Mouse (Mus musculus) spleen, postnatal 4 days (tissue): Measurements from ENCODE around the gene Helz.
"Not testable (repeated sequence)": the region's sequence is repeated elsewhere in the genome, so short reads cannot be mapped to it uniquely, and the experiment has no call there.

Experiments
- DNase-seq, 2 experiments: peaks; one replicate each; pipeline ENCODE4 v3.0.0; 2022; ENCODE audit warnings: low spot score in 2 of 2

Helz gene

DNA sequence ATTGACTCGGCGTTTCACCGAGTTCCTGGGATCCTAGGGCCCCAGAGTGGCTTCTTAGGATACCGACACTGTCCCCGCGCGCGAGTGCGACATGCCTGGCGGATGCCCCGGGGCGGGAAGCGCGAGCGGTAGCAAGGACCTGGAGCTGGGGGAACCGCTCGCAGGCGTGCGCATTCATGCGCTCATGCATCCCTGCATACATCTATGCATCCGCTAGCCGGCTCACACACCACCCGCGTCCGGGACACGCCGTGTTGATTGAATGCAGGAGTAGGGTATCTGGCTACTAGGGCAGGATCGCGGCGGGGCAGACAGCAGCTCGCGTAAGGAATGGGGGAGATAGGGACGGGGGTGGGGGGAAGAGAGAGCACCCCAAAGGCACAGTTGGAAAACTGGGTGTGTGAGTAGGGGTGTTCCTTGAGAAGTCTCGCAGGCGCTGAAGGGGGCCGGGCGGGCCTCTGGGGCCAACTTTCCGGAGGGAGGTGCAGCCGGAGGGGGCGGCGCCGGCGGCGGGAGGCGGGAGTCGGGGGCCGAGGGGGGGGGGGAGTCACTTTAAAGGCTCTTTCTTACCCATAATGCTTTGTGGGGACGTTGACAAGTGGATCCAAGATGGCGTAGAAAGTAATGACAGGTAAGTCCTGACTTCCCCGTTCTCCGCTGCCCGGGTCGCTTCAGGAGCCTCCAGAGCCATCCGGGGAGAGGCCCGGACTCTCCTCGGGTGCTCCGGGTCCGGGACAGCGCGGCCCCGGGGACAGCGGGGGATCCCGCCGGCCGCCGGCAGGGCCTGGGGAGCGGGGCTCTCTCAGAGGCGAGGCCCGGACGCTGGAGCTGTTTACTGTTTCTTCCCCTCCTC, at the start of gene Helz:
Gene Helz (plus strand): TSS at position 580 of the 853 bp plus-strand sequence.
- DNase-seq = peak; percentile 71 to 83

DNA sequence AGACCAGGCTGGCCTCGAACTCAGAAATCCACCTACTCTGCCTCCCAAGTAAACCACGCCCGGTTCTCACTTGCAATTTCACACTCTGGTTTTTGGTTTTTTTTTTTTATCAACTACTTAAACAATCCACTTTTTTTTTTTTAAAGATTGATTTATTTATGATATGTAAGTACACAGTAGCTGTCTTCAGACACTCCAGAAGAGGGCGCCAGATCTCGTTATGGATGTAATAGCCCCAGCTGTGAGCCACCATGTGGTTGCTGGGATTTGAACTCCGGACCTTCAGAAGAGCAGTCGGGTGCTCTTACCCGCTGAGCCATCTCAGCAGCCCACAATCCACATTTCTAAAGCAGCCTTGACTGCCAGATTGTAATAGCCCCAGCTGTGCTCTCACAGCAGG, 44.9 kb upstream of the Helz start:
- DNase-seq = no peak

GRCm38 (mm10) chr11:107504364-107504763, 43.4 kb upstream of the Helz start:
- DNase-seq = not testable (repeated sequence)

DNA sequence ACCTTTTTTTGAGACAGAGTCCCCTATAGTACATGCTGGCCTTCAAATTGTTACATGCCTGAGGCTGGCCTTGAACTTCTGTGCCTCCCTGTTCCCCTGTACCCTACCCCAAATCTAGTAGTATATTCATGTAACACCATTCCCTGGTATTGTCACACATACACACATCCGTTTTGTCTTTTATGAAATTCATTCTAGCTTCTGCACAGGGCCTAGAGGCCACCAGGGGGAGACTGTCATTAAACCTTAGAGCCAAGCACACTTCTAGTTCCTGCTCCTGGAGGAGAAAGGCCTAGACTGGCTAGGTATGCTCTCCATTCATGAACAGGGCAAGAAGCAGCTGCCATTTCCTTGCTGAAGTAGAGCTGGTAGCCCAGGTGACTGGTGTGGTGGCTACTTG, 41.5 kb upstream of the Helz start:
- peak in 1 of 2 experiments; percentile 17 for DNase-seq

- no peak for DNase-seq
Measured at GRCm38 (mm10) chr11:107509631-107510338, 37.9 kb upstream of the Helz start.

- no peak for DNase-seq
Measured at GRCm38 (mm10) chr11:107510362-107511269, 37.1 kb upstream of the Helz start.

GRCm38 (mm10) chr11:107511954-107512353, 35.8 kb upstream of the Helz start:
- peak; percentile 53 to 84 for DNase-seq

- no peak for DNase-seq
Measured at GRCm38 (mm10) chr11:107513047-107513446, 34.7 kb upstream of the Helz start.

DNA sequence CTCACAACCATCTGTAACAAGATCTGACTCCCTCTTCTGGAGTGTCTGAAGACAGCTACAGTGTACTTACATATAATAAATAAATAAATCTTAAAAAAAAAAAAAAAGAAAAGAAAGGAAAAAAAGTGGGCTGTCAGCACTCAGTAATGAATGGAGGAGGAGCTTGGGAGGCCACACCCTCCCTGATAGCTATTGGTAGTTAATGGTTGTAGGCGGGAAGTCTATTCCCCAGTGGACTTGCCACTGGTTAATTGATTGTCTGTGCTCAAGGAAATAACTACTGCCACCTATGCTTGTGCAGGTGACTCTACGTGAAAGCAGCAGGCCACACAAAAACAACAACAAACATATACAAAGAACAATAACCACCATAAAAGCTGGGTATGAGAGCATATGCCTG, 31.3 kb upstream of the Helz start:
- DNase-seq = no peak

- DNase-seq = no peak
Measured at GRCm38 (mm10) chr11:107518645-107519429, 28.9 kb upstream of the Helz start.

DNA sequence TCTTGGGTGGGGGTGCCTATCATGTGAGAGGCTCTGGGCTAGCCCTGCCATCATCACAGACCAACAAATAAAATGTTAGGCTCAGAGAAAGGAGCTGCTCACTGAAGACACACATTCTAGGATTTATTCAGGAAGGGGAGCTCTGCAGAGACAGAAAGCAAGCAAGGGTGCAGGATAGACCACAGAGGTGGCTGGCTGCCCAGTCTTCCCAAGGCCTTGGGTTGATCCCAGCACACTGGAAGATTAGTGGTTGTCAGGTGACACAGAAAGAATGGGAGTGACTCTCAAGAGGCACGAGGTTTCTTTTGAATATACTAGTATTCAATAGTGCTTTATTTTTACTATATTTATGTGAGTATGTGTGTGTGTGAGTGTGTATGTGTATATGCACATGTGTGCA, 26.6 kb upstream of the Helz start:
- DNase-seq = no peak

DNA sequence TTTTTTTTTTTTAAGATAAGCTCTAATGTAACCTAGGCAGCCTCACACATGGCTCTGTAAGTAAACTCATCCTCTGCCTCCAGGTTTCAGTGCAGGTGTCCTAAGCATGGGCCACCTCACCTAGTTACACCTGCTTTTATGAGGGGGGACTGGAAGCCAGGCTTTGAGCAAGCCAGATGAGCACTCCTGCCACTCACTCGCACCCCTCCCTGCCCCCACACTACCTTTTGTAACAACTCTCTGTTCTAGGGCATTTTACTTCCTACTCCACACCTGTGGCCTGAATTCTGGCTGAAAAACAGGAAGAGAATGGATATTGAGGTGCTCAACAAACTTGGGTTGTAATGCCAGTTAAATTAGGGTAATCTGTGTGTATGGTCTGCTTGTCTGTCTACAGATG, 22.8 kb upstream of the Helz start:
- no peak for DNase-seq

DNA sequence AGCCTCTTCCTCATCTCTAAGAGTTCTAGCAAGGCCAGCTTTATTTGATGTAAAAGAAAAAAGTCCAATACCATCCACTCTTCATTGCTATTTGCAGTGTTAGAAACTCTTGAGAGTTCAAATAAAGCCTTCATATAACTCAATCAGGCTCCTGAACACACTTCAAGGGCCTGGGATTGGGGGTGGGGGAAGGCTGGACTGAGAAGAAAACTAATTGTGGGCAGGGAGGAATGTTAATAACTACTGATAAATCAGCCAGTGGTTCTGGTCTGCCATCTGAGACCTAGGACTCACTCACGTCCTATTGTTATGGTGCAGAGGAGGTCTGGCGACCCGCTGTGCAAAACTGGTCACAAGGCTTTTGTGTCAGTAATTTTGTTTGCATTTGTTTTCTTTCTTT, 20.1 kb upstream of the Helz start:
- no peak for DNase-seq

DNA sequence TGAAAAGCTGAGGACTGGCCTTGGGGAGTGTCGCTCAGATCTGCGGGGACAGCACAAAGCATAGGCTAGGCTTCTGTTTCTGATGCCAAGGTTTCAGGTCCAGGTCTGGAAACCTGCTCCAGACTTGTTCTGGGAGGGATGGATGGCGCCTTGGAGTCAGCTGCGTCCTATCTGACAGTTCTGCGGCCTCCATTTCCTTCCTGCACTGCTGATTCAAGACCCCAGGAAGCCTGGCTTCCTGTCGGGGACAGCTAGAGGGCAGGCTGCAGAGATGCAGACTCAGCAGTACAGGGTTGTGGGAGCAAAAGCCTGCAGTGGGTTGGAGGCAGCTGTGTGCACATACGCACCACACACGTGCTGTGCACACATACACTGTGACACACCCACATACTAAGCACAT, 18.4 kb upstream of the Helz start:
- DNase-seq = no peak

- DNase-seq = no peak
Measured at GRCm38 (mm10) chr11:107531445-107531844, 16.3 kb upstream of the Helz start.

DNA sequence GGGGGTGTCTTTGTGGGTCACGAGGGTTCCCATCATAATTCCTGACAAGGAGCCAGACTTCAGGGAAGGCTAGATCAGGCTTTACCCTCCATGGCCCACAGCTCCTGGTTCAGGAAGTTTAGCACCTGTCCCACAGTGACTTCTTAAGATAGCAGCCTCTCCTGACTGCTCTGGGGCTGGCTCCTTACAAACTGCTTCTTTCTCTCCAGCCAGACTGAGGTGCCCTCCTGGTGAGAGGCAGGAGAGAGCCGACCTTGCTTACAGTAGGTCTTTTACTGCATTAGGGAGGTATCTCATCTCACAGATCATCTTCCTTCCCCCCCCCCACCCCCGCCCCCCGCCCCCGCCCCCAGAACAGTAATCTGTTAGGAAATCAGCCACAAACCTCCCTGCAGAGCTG, 15.5 kb upstream of the Helz start:
- no peak for DNase-seq

DNA sequence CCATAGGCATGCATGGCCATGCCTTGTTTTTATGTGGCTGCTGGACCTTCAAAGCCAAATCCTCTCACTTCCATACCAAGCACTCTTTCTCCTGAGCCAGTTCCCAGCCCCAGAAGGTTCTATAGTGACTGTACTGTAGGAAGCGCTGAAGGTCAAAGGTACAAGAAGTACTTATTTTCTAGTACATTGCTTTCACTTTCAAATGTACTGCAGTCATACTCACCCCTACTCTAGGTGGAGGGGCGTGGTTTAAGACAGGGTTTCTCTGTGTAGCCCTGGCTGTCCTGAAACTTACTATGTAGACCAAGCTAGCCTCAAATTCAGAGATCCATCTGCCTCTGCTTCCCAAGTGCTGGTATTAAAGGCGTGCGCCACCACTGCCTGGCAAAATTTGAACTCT, 8.7 kb upstream of the Helz start:
- DNase-seq = no peak

GRCm38 (mm10) chr11:107540339-107540738, 7.4 kb upstream of the Helz start:
- DNase-seq = no peak

DNA sequence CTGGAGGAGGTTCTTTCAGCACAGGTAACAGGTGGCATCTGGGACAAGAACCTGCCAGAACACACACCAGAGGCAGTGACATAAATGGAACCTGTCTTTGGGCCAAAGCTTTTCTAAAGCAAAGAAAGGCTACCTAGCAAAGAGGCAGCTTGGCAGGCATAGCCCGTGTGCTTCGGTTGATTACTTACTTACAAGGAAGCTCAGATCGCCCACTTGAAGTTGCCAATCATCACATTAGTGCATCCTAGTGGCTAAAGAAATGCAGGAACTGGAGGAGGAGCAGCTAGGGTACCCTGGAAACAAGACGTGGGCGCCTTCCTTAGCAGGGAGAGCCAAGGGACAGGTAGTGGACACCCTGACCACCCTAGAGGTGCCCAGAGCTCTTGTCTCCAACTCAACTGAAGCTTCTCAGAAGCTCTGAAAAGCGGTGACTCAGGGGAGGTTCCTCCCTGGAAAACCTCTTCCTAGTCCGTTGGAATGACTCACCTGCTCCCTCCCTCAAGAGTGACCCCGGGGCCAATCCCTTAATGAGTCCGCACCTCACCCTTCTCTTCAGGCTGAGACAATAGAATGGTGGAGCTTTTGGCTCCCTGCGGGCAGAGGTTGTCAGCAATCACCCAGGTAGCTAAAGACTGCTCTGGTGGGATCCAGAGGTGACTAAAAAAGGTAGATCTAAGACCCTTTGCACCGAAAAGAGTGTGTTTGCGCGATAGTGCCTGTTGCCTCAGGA, 1.8 kb upstream of the Helz start:
- no peak for DNase-seq

GRCm38 (mm10) chr11:107546667-107547301, 946 bp upstream of the Helz start:
- DNase-seq = peak; percentile 25 to 67
